Mouse (Mus musculus) erythroblast, embryonic 14.5 days (primary cell): ENCODE results near the gene Prc1.

ENCODE experiments used
- GATA1 ChIP-seq: IDR thresholded peaks from 2 replicates; pipeline ENCODE4 v1.6.1; 2012; ENCODE audit warnings: low read length, inconsistent platforms, mixed read lengths
- TAL1 ChIP-seq: IDR thresholded peaks from 3 replicates; pipeline ENCODE4 v1.6.1; 2012; ENCODE audit warnings: low read length, inconsistent platforms, mixed read lengths

- TF ChIP-seq TAL1 (no peak), GATA1 (no peak)
These were observed 13.3 kb upstream of the Prc1 start for GRCm38 (mm10) chr7:80280998-80281397.
